Mouse (Mus musculus): ENCODE data around the gene Nckap5. TPM values are rescaled to one million over a fixed set of nuclear protein-coding genes. Genes with fewer than 3 reads are reported as not detected.

Nckap5 gene
- polyA plus RNA-seq, 1 experiment from 2014 or later = 4.8 TPM

DNA sequence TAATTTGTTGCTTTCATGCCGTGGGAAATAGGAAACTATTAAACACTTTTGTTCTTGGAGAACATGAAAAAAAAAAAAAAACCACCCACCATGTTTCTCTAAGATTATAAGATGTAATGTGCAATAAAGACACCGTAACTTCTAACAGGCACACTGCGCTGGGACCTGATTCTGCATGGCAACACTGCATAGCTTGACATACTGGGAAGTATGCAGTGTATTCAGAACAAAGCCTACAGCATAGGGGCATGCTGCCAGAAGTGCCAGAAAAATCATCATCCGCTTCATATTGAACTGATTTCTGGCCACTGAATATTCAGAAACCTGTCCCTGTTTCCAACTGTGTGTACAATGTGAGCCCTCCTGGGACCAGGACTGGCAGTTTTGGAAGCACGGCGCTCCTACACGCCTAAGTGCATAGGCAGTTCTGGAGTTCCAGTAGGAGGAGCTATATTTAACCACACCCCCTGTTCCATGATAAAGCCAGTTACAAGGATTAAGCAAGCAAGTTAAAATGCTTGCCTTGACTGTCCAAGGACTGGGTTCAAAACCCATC is 302.5 kb downstream of the Nckap5 start:
- H3K27me3 ChIP-seq (ENCODE audit: control insufficient read depth, insufficient read depth, low read length) = no peaks in the 10 kb centered on the region
- no peak overlapping the region for H3K4me2 ChIP-seq (replicated peaks; ENCODE audit: low read depth, low read length)
- H3K27ac ChIP-seq (ENCODE audit: low read length) = no peak overlapping the region
- H3K4me1 ChIP-seq (ENCODE audit: control insufficient read depth, insufficient read depth, low read length) = no peaks in the 10 kb centered on the region
- H3K9me3 ChIP-seq (ENCODE audit: control insufficient read depth, low read depth, low read length) = no peaks in the 10 kb centered on the region
- H3K9ac ChIP-seq (replicated peaks; ENCODE audit: low read depth, low read length) = no peak overlapping the region
- H3K4me3 ChIP-seq (ENCODE audit: low read depth, low read length) = no peak overlapping the region
- H3K36me3 ChIP-seq (ENCODE audit: control insufficient read depth, insufficient read depth, low read length) = no peaks in the 10 kb centered on the region
- no peak for ATAC-seq (ENCODE audit: insufficient number of reproducible peaks, insufficient read depth, low FRiP score, low read depth)
- WGBS = 90% methylated on average over 7 of the region's 7 CpGs

- 70% methylated on average over 3 of the region's 3 CpGs for WGBS
- Histone ChIP-seq H3K4me2 (replicated peaks; ENCODE audit: low read depth, low read length) (no peak overlapping the region), H3K9ac (replicated peaks; ENCODE audit: low read depth, low read length) (no peak overlapping the region)
Measured at GRCm38 (mm10) chr1:126518067-126518466, 312.5 kb downstream of the Nckap5 start.

GRCm38 (mm10) chr1:126517427-126517826 is 313.2 kb downstream of the Nckap5 start:
- H3K4me3 ChIP-seq (ENCODE audit: low read depth, low read length) = no peak overlapping the region
- 74% methylated on average over 1 of the region's 1 CpGs for WGBS
- H3K36me3 ChIP-seq (ENCODE audit: control insufficient read depth, insufficient read depth, low read length) = no peaks in the 10 kb centered on the region
- no peaks in the 10 kb centered on the region for H3K27me3 ChIP-seq (ENCODE audit: control insufficient read depth, insufficient read depth, low read length)
- no peak overlapping the region for H3K27ac ChIP-seq (ENCODE audit: low read length)
- no peaks in the 10 kb centered on the region for H3K9me3 ChIP-seq (ENCODE audit: control insufficient read depth, low read depth, low read length)
- H3K4me1 ChIP-seq (ENCODE audit: control insufficient read depth, insufficient read depth, low read length) = no peaks in the 10 kb centered on the region
- no peak overlapping the region for H3K9ac ChIP-seq (replicated peaks; ENCODE audit: low read depth, low read length)
- no peak for ATAC-seq (ENCODE audit: insufficient number of reproducible peaks, insufficient read depth, low FRiP score, low read depth)
- H3K4me2 ChIP-seq (replicated peaks; ENCODE audit: low read depth, low read length) = no peak overlapping the region

More at GRCm38 (mm10) chr1:126518067-126518466, 312.5 kb downstream of the Nckap5 start:
- Histone ChIP-seq H3K27me3 (ENCODE audit: control insufficient read depth, insufficient read depth, low read length) (no peaks in the 10 kb centered on the region), H3K27ac (ENCODE audit: low read length) (no peak overlapping the region), H3K4me1 (ENCODE audit: control insufficient read depth, insufficient read depth, low read length) (no peaks in the 10 kb centered on the region), H3K9me3 (ENCODE audit: control insufficient read depth, low read depth, low read length) (no peaks in the 10 kb centered on the region), H3K36me3 (ENCODE audit: control insufficient read depth, insufficient read depth, low read length) (no peaks in the 10 kb centered on the region), H3K4me3 (ENCODE audit: low read depth, low read length) (no peak overlapping the region)
- ATAC-seq (ENCODE audit: insufficient number of reproducible peaks, insufficient read depth, low FRiP score, low read depth) = no peak

GRCm38 (mm10) chr1:126515054-126515756 is 315.4 kb downstream of the Nckap5 start:
- no peaks in the 10 kb centered on the region for H3K36me3 ChIP-seq (ENCODE audit: control insufficient read depth, insufficient read depth, low read length)
- H3K4me1 ChIP-seq (ENCODE audit: control insufficient read depth, insufficient read depth, low read length) = peaks cover 5% of the 10 kb centered on the region
- H3K4me2 ChIP-seq (replicated peaks; ENCODE audit: low read depth, low read length) = no peak overlapping the region
- no peak overlapping the region for H3K4me3 ChIP-seq (ENCODE audit: low read depth, low read length)
- no peaks in the 10 kb centered on the region for H3K27me3 ChIP-seq (ENCODE audit: control insufficient read depth, insufficient read depth, low read length)
- 45% methylated on average over 3 of the region's 3 CpGs for WGBS
- H3K9ac ChIP-seq (replicated peaks; ENCODE audit: low read depth, low read length) = no peak overlapping the region
- H3K27ac ChIP-seq (ENCODE audit: low read length) = no peak overlapping the region
- no peaks in the 10 kb centered on the region for H3K9me3 ChIP-seq (ENCODE audit: control insufficient read depth, low read depth, low read length)
- no peak for ATAC-seq (ENCODE audit: insufficient number of reproducible peaks, insufficient read depth, low FRiP score, low read depth)

DNA sequence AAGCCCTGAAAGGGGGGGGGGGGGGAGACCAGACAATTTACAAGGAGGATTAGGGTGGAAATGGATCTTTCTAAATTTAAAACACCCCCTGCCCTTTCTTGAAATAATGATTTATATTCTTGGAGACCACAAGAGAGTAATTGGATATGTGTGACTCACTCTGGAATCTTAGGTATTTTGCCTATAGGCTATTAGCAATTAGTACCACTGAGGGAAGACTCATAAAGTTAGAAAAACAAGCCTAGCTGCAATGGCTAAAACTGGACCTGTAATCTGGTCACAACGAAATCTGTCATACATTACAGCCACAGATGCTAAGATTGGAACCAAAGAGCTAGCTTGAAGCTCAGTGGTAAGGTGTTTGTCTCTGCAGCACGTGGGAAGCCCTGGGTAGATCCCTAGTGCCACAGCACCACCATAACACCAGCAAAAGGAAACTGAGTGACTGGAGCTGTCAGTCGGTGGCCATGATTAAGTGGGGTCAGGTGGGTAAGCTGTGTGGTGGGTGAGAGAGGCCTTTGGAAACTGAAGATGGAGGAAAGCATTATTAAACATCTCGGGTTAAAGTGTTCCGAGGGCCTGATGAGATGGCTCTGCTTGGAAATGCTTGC is 318.7 kb downstream of the Nckap5 start:
- Histone ChIP-seq H3K9ac (replicated peaks; ENCODE audit: low read depth, low read length) (no peak overlapping the region), H3K4me1 (ENCODE audit: control insufficient read depth, insufficient read depth, low read length) (peaks cover 5% of the 10 kb centered on the region), H3K4me3 (ENCODE audit: low read depth, low read length) (no peak overlapping the region), H3K27me3 (ENCODE audit: control insufficient read depth, insufficient read depth, low read length) (no peaks in the 10 kb centered on the region), H3K9me3 (ENCODE audit: control insufficient read depth, low read depth, low read length) (no peaks in the 10 kb centered on the region), H3K36me3 (ENCODE audit: control insufficient read depth, insufficient read depth, low read length) (no peaks in the 10 kb centered on the region), H3K4me2 (replicated peaks; ENCODE audit: low read depth, low read length) (no peak overlapping the region), H3K27ac (ENCODE audit: low read length) (no peak overlapping the region)
- 38% methylated on average over 5 of the region's 5 CpGs for WGBS
- no peak for ATAC-seq (ENCODE audit: insufficient number of reproducible peaks, insufficient read depth, low FRiP score, low read depth)

DNA sequence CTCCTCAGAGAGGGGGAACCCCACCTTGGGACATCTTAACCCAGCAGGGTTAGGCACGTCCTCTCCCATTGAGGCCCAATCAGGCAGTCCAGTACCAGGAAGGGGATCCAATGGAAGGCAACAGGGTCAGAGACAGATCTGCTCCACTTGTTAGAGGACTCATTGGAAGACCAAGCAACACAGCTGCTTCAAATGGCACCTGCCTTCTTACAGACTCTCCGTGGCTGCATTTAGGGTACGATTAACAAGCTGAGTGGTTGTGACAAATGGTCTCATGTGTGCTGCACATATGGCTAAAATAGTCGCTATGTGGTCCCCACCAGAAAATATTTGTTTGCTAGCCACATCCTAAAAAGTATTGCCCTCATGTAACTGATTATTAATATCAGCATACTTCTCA is 325.9 kb downstream of the Nckap5 start:
- H3K9me3 ChIP-seq (ENCODE audit: control insufficient read depth, low read depth, low read length) = no peaks in the 10 kb centered on the region
- no peak overlapping the region for H3K27ac ChIP-seq (ENCODE audit: low read length)
- H3K4me2 ChIP-seq (replicated peaks; ENCODE audit: low read depth, low read length) = no peak overlapping the region
- H3K9ac ChIP-seq (replicated peaks; ENCODE audit: low read depth, low read length) = no peak overlapping the region
- 74% methylated on average over 4 of the region's 4 CpGs for WGBS
- H3K36me3 ChIP-seq (ENCODE audit: control insufficient read depth, insufficient read depth, low read length) = no peaks in the 10 kb centered on the region
- H3K27me3 ChIP-seq (ENCODE audit: control insufficient read depth, insufficient read depth, low read length) = no peaks in the 10 kb centered on the region
- H3K4me3 ChIP-seq (ENCODE audit: low read depth, low read length) = no peak overlapping the region
- ATAC-seq (ENCODE audit: insufficient number of reproducible peaks, insufficient read depth, low FRiP score, low read depth) = no peak
- no peaks in the 10 kb centered on the region for H3K4me1 ChIP-seq (ENCODE audit: control insufficient read depth, insufficient read depth, low read length)

- Histone ChIP-seq H3K9ac (replicated peaks; ENCODE audit: low read depth, low read length) (no peak overlapping the region), H3K27ac (ENCODE audit: low read length) (no peak overlapping the region), H3K4me1 (ENCODE audit: control insufficient read depth, insufficient read depth, low read length) (no peaks in the 10 kb centered on the region), H3K4me2 (replicated peaks; ENCODE audit: low read depth, low read length) (no peak overlapping the region), H3K36me3 (ENCODE audit: control insufficient read depth, insufficient read depth, low read length) (no peaks in the 10 kb centered on the region), H3K4me3 (ENCODE audit: low read depth, low read length) (no peak overlapping the region), H3K27me3 (ENCODE audit: control insufficient read depth, insufficient read depth, low read length) (no peaks in the 10 kb centered on the region), H3K9me3 (ENCODE audit: control insufficient read depth, low read depth, low read length) (no peaks in the 10 kb centered on the region)
- 64% methylated on average over 2 of the region's 2 CpGs for WGBS
- no peak for ATAC-seq (ENCODE audit: insufficient number of reproducible peaks, insufficient read depth, low FRiP score, low read depth)
Measured at GRCm38 (mm10) chr1:126502741-126503140, 327.9 kb downstream of the Nckap5 start.

DNA sequence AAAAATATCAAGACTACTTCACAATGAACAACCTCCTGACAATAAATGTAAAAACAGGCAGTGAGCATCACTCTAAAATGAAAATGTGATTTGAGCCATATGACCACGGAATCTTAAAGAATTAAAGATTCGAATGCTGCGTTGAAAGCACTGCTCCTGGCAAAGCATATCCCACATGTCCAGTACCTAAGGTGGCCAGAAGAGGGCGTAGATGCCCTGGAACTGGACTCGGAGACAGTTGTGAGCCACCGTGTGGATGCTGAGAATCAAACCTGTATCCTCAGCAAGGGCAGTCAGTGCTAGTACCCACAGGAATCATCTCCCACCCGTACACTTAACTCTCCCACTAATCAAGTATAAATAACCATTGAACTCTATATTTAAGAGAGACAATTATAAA is 333.9 kb downstream of the Nckap5 start:
- Histone ChIP-seq H3K36me3 (ENCODE audit: control insufficient read depth, insufficient read depth, low read length) (no peaks in the 10 kb centered on the region), H3K4me1 (ENCODE audit: control insufficient read depth, insufficient read depth, low read length) (peaks cover 2% of the 10 kb centered on the region; the same call in 1 of the 2 replicates), H3K9ac (replicated peaks; ENCODE audit: low read depth, low read length) (no peak overlapping the region), H3K4me2 (replicated peaks; ENCODE audit: low read depth, low read length) (no peak overlapping the region), H3K9me3 (ENCODE audit: control insufficient read depth, low read depth, low read length) (no peaks in the 10 kb centered on the region), H3K27me3 (ENCODE audit: control insufficient read depth, insufficient read depth, low read length) (no peaks in the 10 kb centered on the region), H3K4me3 (ENCODE audit: low read depth, low read length) (no peak overlapping the region), H3K27ac (ENCODE audit: low read length) (no peak overlapping the region)
- ATAC-seq (ENCODE audit: insufficient number of reproducible peaks, insufficient read depth, low FRiP score, low read depth) = no peak
- 80% methylated on average over 7 of the region's 7 CpGs for WGBS
